Mouse (Mus musculus): Measurements from ENCODE around the gene Chst14. TPM values are rescaled to one million over a fixed set of nuclear protein-coding genes. Genes with fewer than 3 reads are reported as not detected.

Chst14 gene
- polyA plus RNA-seq, 1 experiment from 2014 or later = 28.6 TPM

DNA sequence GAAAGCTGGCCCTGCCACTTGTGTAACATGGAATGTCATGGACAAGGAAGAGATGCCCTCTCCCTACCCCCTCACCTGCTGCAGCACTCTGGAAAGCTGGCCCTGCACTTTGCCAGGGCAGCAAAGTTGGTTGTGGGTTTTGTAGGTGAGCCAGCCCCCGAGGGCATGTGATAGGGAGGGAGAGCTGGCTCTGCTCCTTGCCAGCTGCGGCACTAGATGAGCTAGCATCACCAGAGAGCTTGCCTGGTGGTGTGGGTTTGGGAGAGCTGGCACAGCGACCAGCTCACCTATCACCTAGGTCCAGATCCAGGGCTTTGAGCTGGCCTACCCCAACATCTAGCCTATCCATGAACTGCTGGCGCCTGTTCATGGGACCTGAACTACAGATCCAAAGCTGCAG is 22.5 kb downstream of the Chst14 start:
- no peak overlapping the region for H3K9ac ChIP-seq (ENCODE audit: low read length)

DNA sequence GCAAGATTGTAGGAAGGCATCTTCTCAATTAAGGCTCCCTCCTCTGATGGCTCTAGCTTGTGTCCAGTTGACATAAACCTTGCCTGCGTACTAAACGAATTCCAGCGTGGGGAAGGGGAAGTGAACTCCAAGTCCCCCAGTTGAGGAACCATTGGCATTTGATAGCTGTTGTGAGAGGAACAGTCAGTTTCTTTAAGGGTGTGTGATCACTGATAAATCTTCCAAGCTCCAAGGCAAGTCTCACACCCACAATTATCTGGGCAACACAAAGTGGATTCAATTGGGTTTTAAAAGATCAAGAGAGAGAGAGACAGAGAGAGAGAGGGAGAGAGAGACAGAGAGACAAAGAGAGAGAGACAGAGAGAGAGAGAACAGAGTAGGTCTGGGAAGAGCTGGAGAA is 23.4 kb downstream of the Chst14 start:
- Histone ChIP-seq H3K27me3 (ENCODE audit: control insufficient read depth, insufficient read depth, low read depth, low read length) (no peaks in the 10 kb centered on the region), H3K36me3 (ENCODE audit: control insufficient read depth, insufficient read depth, low read length) (no peaks in the 10 kb centered on the region), H3K4me3 (ENCODE audit: low read length) (no peak overlapping the region), H3K27ac (ENCODE audit: low read length) (no peak overlapping the region), H3K9ac (ENCODE audit: low read length) (no peak overlapping the region), H3K9me3 (ENCODE audit: control insufficient read depth, low read length) (no peaks in the 10 kb centered on the region), H3K4me1 (replicated peaks; ENCODE audit: control insufficient read depth, insufficient read depth, low read length) (no peaks in the 10 kb centered on the region), H3K4me2 (ENCODE audit: low read depth, low read length) (no peak overlapping the region)
- WGBS = 55% methylated on average over 3 of the region's 3 CpGs
- ATAC-seq (ENCODE audit: low read depth) = no peak

More for the DNA sequence above, 22.5 kb downstream of the Chst14 start:
- no peaks in the 10 kb centered on the region for H3K4me1 ChIP-seq (replicated peaks; ENCODE audit: control insufficient read depth, insufficient read depth, low read length)
- no peak for ATAC-seq (ENCODE audit: low read depth)
- no peaks in the 10 kb centered on the region for H3K36me3 ChIP-seq (ENCODE audit: control insufficient read depth, insufficient read depth, low read length)
- no peaks in the 10 kb centered on the region for H3K27me3 ChIP-seq (ENCODE audit: control insufficient read depth, insufficient read depth, low read depth, low read length)
- H3K4me2 ChIP-seq (ENCODE audit: low read depth, low read length) = no peak overlapping the region
- 79% methylated on average over 4 of the region's 4 CpGs for WGBS
- H3K4me3 ChIP-seq (ENCODE audit: low read length) = no peak overlapping the region
- H3K27ac ChIP-seq (ENCODE audit: low read length) = no peak overlapping the region
- H3K9me3 ChIP-seq (ENCODE audit: control insufficient read depth, low read length) = no peaks in the 10 kb centered on the region

DNA sequence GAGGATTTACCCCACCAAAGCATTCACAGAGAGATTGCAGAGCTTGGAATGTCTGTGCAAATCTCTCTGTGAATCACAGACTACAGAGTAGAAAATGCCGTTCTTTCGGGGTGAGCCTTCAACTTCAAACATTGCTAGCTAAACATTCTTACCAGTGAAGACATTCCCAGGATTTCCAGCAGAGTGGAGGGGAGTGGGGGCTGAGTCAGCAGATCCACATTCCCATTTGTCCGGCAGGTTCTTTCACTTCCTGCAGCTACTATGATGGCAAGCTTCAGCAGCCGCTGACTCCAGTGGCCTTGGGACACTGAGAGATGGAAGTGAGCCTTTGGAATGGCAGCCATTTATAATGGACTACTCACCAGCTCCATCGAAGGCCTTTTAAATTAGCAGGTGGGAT is 30.2 kb downstream of the Chst14 start:
- Histone ChIP-seq H3K27ac (ENCODE audit: low read length) (no peak overlapping the region), H3K9ac (ENCODE audit: low read length) (no peak overlapping the region), H3K9me3 (ENCODE audit: control insufficient read depth, low read length) (no peaks in the 10 kb centered on the region), H3K4me2 (ENCODE audit: low read depth, low read length) (no peak overlapping the region), H3K4me3 (ENCODE audit: low read length) (no peak overlapping the region), H3K36me3 (ENCODE audit: control insufficient read depth, insufficient read depth, low read length) (no peaks in the 10 kb centered on the region), H3K4me1 (replicated peaks; ENCODE audit: control insufficient read depth, insufficient read depth, low read length) (no peaks in the 10 kb centered on the region), H3K27me3 (ENCODE audit: control insufficient read depth, insufficient read depth, low read depth, low read length) (no peaks in the 10 kb centered on the region)
- 54% methylated on average over 5 of the region's 5 CpGs for WGBS
- no peak for ATAC-seq (ENCODE audit: low read depth)

DNA sequence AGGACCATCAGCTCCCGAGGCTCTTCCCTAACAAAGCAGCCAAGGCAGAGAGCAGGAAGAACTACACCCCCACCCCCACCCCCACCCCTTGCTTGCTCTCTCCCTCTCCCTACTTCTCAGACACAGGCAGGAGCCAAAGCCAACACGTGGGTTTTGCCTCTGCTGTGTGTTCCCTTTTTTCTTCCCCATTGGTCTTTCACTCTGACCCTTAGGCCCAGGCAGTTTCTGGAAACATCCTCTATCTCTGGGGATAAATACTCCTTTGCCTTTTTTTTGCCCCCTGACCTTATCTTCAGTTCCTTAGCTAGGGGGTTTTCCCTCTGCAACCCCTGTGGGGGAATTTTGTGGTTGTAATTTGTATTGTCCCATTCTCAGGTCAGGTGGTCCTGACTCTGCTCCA is 33.3 kb downstream of the Chst14 start:
- WGBS = 0% methylated on average over 2 of the region's 2 CpGs
- Histone ChIP-seq H3K9ac (ENCODE audit: low read length) (no peak overlapping the region), H3K9me3 (ENCODE audit: control insufficient read depth, low read length) (no peaks in the 10 kb centered on the region), H3K36me3 (ENCODE audit: control insufficient read depth, insufficient read depth, low read length) (no peaks in the 10 kb centered on the region), H3K4me3 (ENCODE audit: low read length) (no peak overlapping the region), H3K27ac (ENCODE audit: low read length) (no peak overlapping the region), H3K4me1 (replicated peaks; ENCODE audit: control insufficient read depth, insufficient read depth, low read length) (no peaks in the 10 kb centered on the region), H3K27me3 (ENCODE audit: control insufficient read depth, insufficient read depth, low read depth, low read length) (no peaks in the 10 kb centered on the region), H3K4me2 (ENCODE audit: low read depth, low read length) (no peak overlapping the region)
- ATAC-seq (ENCODE audit: low read depth) = no peak

DNA sequence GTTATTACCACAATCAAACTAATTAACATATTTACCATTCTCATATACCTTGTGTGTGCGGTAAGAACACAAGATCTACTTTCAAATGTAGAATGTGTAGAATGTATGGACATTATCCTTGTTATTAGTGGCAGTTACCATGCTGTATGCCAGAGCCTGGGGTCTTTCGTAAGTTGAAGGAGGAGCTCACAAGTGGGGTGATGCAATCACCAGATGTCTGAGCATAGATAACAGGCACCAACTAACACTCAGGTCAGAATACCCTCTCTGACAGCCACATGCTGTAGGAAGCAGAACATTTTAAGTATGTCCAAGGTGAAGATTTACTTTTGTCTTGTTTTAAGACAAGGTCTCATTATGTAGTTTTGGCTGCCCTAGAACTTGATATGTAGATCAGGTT is 34.1 kb downstream of the Chst14 start:
- no peak overlapping the region for H3K4me3 ChIP-seq (ENCODE audit: low read length)
- no peaks in the 10 kb centered on the region for H3K36me3 ChIP-seq (ENCODE audit: control insufficient read depth, insufficient read depth, low read length)
- WGBS = 81% methylated on average over 2 of the region's 2 CpGs
- no peaks in the 10 kb centered on the region for H3K4me1 ChIP-seq (replicated peaks; ENCODE audit: control insufficient read depth, insufficient read depth, low read length)
- H3K9me3 ChIP-seq (ENCODE audit: control insufficient read depth, low read length) = no peaks in the 10 kb centered on the region
- no peak overlapping the region for H3K27ac ChIP-seq (ENCODE audit: low read length)
- no peak overlapping the region for H3K4me2 ChIP-seq (ENCODE audit: low read depth, low read length)
- no peaks in the 10 kb centered on the region for H3K27me3 ChIP-seq (ENCODE audit: control insufficient read depth, insufficient read depth, low read depth, low read length)
- ATAC-seq (ENCODE audit: low read depth) = no peak
- H3K9ac ChIP-seq (ENCODE audit: low read length) = no peak overlapping the region

DNA sequence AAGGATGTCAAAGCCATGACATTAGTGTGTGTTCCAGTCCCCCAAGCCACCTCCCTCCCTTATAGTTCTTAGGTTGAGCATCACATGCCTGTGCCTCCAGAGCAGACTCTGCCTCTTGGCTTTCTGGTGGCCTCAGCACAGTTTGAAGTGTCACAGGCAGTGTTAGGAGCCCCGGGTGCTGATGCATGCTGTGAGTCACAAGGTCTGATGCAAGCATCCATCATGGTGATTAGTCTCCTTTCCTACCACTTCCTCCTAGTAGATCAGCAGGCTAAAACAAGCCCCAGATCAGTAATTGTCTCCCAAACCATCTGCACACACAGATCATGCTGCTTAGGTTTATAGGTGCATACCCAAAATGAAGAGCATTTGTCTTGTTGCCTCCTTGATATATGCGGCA is 35.2 kb downstream of the Chst14 start:
- Histone ChIP-seq H3K27ac (ENCODE audit: low read length) (no peak overlapping the region), H3K27me3 (ENCODE audit: control insufficient read depth, insufficient read depth, low read depth, low read length) (no peaks in the 10 kb centered on the region), H3K36me3 (ENCODE audit: control insufficient read depth, insufficient read depth, low read length) (no peaks in the 10 kb centered on the region), H3K9ac (ENCODE audit: low read length) (no peak overlapping the region), H3K9me3 (ENCODE audit: control insufficient read depth, low read length) (no peaks in the 10 kb centered on the region), H3K4me2 (ENCODE audit: low read depth, low read length) (no peak overlapping the region), H3K4me1 (replicated peaks; ENCODE audit: control insufficient read depth, insufficient read depth, low read length) (no peaks in the 10 kb centered on the region), H3K4me3 (ENCODE audit: low read length) (no peak overlapping the region)
- no peak for ATAC-seq (ENCODE audit: low read depth)
- 36% methylated on average over 2 of the region's 2 CpGs for WGBS

DNA sequence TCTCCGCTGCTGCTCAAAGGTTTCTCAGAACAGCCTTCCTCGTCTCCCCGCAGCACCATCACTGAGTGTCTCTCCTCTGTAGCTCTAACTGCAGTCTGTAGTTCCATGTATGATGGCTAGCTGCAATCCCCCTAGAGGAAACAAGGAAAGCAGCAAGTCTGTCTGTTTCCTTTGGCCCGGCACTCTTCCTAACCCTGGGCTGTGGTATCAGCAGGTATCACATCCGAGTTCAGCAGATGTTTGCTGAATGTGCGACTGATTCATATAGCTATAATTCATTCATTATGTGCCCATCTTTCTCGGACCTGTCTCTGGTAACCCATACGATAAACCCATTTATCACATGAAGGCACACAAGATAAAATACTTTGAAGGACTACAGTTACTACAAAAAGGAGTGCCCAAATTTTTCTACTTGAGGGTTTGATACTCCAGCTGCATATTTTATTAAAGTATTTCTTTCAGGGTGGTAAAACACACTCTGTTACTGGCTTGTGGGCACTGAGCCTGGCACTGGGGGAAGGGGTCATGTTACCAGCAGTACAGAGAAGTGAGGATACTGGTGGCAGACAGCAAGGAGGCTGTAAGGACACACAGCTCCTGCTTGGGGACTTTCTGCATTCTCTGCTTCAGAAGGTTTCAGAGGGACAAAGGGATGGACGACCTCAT is 36.8 kb downstream of the Chst14 start:
- no peaks in the 10 kb centered on the region for H3K4me1 ChIP-seq (replicated peaks; ENCODE audit: control insufficient read depth, insufficient read depth, low read length)
- H3K27ac ChIP-seq (ENCODE audit: low read length) = no peak overlapping the region
- no peaks in the 10 kb centered on the region for H3K9me3 ChIP-seq (ENCODE audit: control insufficient read depth, low read length)
- H3K27me3 ChIP-seq (ENCODE audit: control insufficient read depth, insufficient read depth, low read depth, low read length) = no peaks in the 10 kb centered on the region
- no peak for ATAC-seq (ENCODE audit: low read depth)
- no peaks in the 10 kb centered on the region for H3K36me3 ChIP-seq (ENCODE audit: control insufficient read depth, insufficient read depth, low read length)
- H3K9ac ChIP-seq (ENCODE audit: low read length) = no peak overlapping the region
- H3K4me2 ChIP-seq (ENCODE audit: low read depth, low read length) = no peak overlapping the region
- WGBS = 38% methylated on average over 9 of the region's 9 CpGs
- H3K4me3 ChIP-seq (ENCODE audit: low read length) = no peak overlapping the region

DNA sequence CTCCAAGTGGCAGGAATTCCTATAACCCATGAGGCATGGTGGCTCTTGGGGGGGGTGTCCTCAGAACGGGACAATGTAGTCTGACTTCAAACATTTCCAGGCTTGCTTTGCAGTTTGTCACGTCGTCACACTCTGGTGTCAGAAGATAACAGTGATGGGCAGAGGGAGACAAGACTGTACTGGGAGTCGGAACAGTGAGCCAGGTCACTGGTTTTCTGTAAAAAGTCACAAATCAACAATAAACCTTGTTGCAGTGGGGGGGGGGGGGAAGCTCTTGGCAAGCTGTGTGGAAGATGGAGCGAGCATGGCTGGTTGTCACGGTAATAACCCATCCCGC is 37.3 kb downstream of the Chst14 start:
- Histone ChIP-seq H3K9ac (ENCODE audit: low read length) (no peak overlapping the region), H3K27me3 (ENCODE audit: control insufficient read depth, insufficient read depth, low read depth, low read length) (no peaks in the 10 kb centered on the region), H3K4me1 (replicated peaks; ENCODE audit: control insufficient read depth, insufficient read depth, low read length) (no peaks in the 10 kb centered on the region), H3K4me2 (ENCODE audit: low read depth, low read length) (no peak overlapping the region), H3K27ac (ENCODE audit: low read length) (no peak overlapping the region), H3K36me3 (ENCODE audit: control insufficient read depth, insufficient read depth, low read length) (no peaks in the 10 kb centered on the region), H3K4me3 (ENCODE audit: low read length) (no peak overlapping the region), H3K9me3 (ENCODE audit: control insufficient read depth, low read length) (no peaks in the 10 kb centered on the region)
- 43% methylated on average over 7 of the region's 7 CpGs for WGBS
- ATAC-seq (ENCODE audit: low read depth) = no peak

DNA sequence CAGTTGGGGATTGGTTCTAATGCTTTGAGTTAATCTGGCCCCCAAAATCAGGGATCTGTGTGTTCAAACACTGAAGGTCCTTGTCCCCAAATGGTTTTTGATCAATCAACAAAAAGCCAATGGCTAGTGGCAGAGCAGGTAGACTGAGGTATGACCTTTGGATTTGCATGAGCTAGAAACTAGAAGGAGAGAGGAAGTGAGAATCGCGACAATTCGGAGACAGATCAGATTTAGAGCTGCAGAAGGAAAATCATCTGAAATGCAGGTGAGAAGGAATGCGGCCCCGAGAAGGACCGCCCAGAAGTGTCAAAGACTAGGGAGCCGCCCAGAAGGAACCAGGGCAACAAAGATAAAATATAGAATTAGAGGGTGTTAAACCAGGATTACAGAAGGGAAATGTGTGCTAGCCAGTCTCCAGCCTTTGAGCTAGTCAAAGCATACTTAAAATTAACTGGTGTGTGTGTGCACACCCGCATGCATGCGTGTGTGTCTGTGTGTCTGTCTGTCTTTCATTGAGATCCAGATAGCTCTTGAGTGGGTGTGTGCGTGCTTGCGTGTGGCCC is 43.4 kb downstream of the Chst14 start:
- Histone ChIP-seq H3K9ac (ENCODE audit: low read length) (no peak overlapping the region), H3K4me3 (ENCODE audit: low read length) (no peak overlapping the region), H3K27ac (ENCODE audit: low read length) (no peak overlapping the region), H3K36me3 (ENCODE audit: control insufficient read depth, insufficient read depth, low read length) (no peaks in the 10 kb centered on the region), H3K9me3 (ENCODE audit: control insufficient read depth, low read length) (no peaks in the 10 kb centered on the region), H3K4me1 (replicated peaks; ENCODE audit: control insufficient read depth, insufficient read depth, low read length) (no peaks in the 10 kb centered on the region; the same call in 1 of the 2 replicates), H3K27me3 (ENCODE audit: control insufficient read depth, insufficient read depth, low read depth, low read length) (peaks cover 6% of the 10 kb centered on the region), H3K4me2 (ENCODE audit: low read depth, low read length) (no peak overlapping the region)
- WGBS = 73% methylated on average over 11 of the region's 11 CpGs
- ATAC-seq (ENCODE audit: low read depth) = no peak

DNA sequence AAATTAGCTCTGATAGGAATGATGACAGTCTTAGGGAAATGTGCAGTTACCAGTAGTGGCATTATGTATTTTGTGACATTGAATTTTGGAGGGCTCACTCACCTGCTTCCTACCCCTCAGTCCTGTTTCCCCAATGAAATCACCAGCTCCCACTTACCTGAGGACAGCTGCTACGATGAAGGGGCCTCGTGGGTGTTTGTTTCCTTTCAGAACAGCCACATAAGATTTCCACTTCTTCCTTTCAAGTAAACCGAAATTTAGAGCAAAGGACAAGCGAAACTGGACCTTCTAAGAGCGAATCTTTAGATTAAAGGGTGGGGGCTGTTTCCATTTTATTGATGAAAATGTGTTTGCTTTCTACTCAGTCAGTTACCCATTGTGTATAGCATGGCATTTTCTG is 45.8 kb downstream of the Chst14 start:
- peaks cover 6% of the 10 kb centered on the region for H3K4me1 ChIP-seq (replicated peaks; ENCODE audit: control insufficient read depth, insufficient read depth, low read length)

More for the DNA sequence above, 45.8 kb downstream of the Chst14 start:
- 72% methylated on average over 5 of the region's 5 CpGs for WGBS
- no peak overlapping the region for H3K4me3 ChIP-seq (ENCODE audit: low read length)
- H3K4me2 ChIP-seq (ENCODE audit: low read depth, low read length) = no peak overlapping the region
- no peak overlapping the region for H3K9ac ChIP-seq (ENCODE audit: low read length)
- ATAC-seq (ENCODE audit: low read depth) = no peak
- no peaks in the 10 kb centered on the region for H3K36me3 ChIP-seq (ENCODE audit: control insufficient read depth, insufficient read depth, low read length)
- H3K9me3 ChIP-seq (ENCODE audit: control insufficient read depth, low read length) = no peaks in the 10 kb centered on the region
- no peak overlapping the region for H3K27ac ChIP-seq (ENCODE audit: low read length)
- H3K27me3 ChIP-seq (ENCODE audit: control insufficient read depth, insufficient read depth, low read depth, low read length) = peaks cover 10% of the 10 kb centered on the region
